Mouse (Mus musculus) ES-E14 (cell line): ENCODE results near the gene Abhd12.
A peak's percentile ranks its signal among the peaks of the same experiment; 100 is the strongest.

Source experiments
- HCFC1 ChIP-seq: IDR thresholded peaks from 2 replicates; pipeline ENCODE4 v1.6.1; 2012; ENCODE audit warnings: low read length, inconsistent platforms, borderline replicate concordance; ENCODE audit not compliant: insufficient read depth
- MAFK ChIP-seq: IDR thresholded peaks from 2 replicates; pipeline ENCODE4 v1.6.1; 2014; ENCODE audit warnings: mild to moderate bottlenecking, low read depth, low read length, inconsistent platforms; ENCODE audit not compliant: insufficient read depth
- ZC3H11A ChIP-seq: IDR thresholded peaks from 2 replicates; pipeline ENCODE4 v1.6.1; 2012; ENCODE audit warnings: low read depth, mild to moderate bottlenecking, inconsistent platforms, low read length, borderline replicate concordance
- ZNF384 ChIP-seq: IDR thresholded peaks from 2 replicates; pipeline ENCODE4 v1.6.1; 2012; ENCODE audit warnings: low read depth, low read length, inconsistent platforms

DNA sequence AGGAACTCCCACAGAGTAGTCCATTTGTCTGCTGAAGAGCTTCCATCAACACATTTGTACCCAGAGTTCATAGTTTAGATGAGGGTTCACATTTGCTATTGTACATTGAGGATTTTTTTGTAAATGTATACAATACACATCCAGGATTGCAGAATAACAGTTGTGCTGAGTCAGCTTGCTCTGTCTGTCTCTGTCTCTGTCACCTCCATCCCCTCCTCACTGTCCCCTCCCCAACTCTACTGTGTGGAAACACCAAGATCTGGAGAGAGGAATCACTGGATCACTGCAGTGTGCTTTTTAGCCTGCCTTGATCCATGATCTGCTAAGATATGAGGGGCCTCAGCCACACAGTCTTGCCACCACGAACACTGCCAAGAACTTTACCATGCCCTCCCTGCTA lies 18.7 kb downstream of the Abhd12 start:
- TF ChIP-seq ZC3H11A, result no peak
- peak; percentile 81 for TF ChIP-seq MAFK
- TF ChIP-seq ZNF384, result no peak
- TF ChIP-seq HCFC1, result no peak
